Mouse (Mus musculus): ENCODE results near the gene Thbs1. TPM values are rescaled to one million over a fixed set of nuclear protein-coding genes. Genes with fewer than 3 reads are reported as not detected.

The Thbs1 gene
- total RNA-seq (2021) = 10 to 100 TPM; 27.7 to 43.6 TPM
- long read RNA-seq, experiment 1, full-length matches to known transcripts = 10 of 24 reads
- long read RNA-seq, experiment 1, partial matches to known transcripts = 8 of 24 reads
- long read RNA-seq, experiment 1, other reads (novel, unspliced or antisense) = 6 of 24 reads
- long read RNA-seq, experiment 2, full-length matches to known transcripts = 2 of 26 reads
- long read RNA-seq, experiment 2, partial matches to known transcripts = 21 of 26 reads
- long read RNA-seq, experiment 2, other reads (novel, unspliced or antisense) = 3 of 26 reads

DNA sequence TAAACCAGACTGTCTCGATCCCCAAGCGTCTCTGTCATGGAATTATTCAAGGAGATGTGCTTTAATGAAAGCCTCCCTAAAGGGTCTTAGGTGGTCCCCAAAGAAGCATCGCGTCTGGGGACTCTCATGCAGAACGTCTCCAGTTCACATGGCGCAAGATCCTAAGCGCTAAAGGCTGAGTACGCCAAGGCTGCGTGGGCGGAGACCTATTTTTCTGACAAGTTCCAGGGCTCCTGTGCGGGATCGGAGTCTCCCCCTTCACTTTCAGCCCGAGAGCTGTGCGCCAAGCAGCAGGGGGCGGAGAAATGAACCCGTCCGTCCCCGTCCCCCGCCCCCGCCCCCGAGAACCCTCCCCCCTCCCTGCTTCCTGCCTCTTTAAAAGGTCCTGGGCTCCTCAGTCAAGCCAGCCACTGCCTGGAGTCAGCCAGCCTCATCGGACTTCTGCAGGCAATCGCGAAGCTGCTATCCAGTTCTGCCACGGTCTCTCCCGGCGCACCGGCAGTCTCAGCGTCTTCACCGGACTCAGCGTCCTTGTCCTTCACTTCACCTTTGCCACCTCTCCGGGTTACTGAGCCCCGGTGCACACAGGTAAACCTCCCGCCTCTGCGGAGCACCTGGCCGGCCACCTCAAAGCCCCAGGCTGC lies at the start of gene Thbs1:
Gene Thbs1 (plus strand): TSS at position 389 of the 644 bp plus-strand sequence.
- DNase-seq (ENCODE audit: low spot score in 2 of 2) = peak; percentile 65

- no peak for DNase-seq (ENCODE audit: low spot score in 2 of 2)
Measured at GRCm38 (mm10) chr2:118064121-118064764, 47.4 kb upstream of the Thbs1 start.

GRCm38 (mm10) chr2:118066065-118066770 lies 45.5 kb upstream of the Thbs1 start:
- no peak for DNase-seq (ENCODE audit: low spot score in 2 of 2)

- no peak for DNase-seq (ENCODE audit: low spot score in 2 of 2)
Measured at GRCm38 (mm10) chr2:118069975-118070374, 41.7 kb upstream of the Thbs1 start.

DNA sequence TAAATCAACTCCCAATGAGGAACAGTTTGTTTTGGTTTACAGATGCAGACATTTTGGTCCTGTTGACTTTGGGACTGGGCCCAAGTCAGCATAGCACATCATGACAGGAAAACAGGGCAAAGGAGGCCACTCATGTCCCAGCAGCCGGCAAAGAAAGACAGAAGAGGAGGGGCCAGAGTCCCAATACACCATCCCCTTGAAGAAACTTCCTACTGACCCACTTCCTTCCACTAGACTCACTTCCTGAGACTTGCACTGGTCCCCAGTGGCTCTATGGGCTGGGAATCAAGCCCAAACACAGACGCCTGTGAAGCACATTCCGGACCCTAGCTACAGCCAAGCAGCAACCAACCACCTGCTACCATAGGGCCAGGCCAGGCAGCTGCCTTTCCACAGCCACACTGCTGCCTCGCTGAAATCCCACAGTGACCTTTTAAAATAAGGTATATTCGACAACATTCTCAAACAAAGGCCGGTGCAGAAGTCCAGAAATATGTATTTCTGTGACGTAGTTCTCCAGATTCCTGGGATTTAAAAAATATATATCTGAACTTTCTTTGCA lies 38.8 kb upstream of the Thbs1 start:
- no peak for DNase-seq (ENCODE audit: low spot score in 2 of 2)

DNA sequence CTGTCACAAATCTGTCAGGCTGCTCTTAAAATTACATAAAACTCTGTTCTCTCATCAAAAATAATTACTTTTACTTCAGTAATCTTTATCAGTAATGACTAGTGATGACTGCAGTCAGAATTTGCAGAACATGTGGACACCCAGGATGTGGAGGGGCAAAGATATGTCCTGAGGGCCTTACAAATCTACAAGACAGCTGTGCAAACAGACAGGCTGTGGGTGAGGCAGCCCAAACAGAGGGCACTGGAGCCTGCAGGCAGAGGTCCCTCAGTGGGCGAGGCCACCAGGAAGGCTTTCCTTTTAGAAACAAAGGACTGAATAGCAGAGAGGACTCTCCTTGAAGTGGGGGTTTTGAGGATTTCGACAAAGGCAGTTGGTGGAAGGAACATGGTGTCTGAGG lies 37.6 kb upstream of the Thbs1 start:
- no peak for DNase-seq (ENCODE audit: low spot score in 2 of 2)

GRCm38 (mm10) chr2:118075165-118075564 lies 36.5 kb upstream of the Thbs1 start:
- DNase-seq (ENCODE audit: low spot score in 2 of 2) = no peak

DNA sequence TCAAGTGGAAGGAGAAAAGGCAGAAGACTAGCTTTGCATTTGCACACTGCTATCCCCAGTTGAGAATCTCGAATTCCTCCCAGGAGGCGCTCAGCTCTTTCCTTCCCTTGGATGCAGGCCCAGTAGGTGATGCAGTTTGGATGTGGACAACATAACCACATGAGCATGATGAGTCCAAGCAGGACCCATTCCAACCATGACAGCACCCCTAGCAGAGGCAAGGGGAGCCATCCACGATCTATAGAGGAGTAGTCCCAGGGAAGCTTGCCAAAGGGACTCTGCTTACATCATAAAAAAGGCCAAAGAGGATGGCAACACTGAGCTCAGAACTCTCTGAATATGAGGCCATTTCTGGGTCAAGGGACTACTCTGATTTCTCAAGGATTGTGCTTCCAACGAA lies 32.5 kb upstream of the Thbs1 start:
- DNase-seq (ENCODE audit: low spot score in 2 of 2) = peak in 1 of 2 experiments; percentile 22

- no peak for DNase-seq (ENCODE audit: low spot score in 2 of 2)
Measured at GRCm38 (mm10) chr2:118081581-118081980, 30.1 kb upstream of the Thbs1 start.

GRCm38 (mm10) chr2:118083652-118084051 lies 28.0 kb upstream of the Thbs1 start:
- no peak for DNase-seq (ENCODE audit: low spot score in 2 of 2)

- no peak for DNase-seq (ENCODE audit: low spot score in 2 of 2)
Measured at GRCm38 (mm10) chr2:118084693-118085092, 27.0 kb upstream of the Thbs1 start.

DNA sequence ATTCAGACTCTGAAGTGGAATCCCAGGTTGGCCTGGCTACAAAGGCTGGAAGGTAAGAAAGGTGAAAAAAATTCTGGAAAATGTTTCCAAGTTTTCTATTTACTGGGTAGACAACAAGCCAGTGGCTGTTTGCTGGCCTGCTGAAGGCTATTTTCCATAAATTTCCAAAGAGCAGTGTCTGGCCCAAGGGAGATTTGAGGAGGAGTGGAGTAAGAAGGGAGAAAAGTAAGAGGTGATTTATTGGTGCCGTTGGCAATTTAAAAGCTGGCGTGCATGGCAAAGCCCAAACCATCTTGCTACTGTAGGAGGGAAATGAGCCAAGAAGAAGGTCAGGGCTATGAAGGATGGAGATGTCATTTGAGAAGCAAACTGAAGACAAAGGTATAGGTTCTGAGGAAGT lies 26.0 kb upstream of the Thbs1 start:
- no peak for DNase-seq (ENCODE audit: low spot score in 2 of 2)

DNA sequence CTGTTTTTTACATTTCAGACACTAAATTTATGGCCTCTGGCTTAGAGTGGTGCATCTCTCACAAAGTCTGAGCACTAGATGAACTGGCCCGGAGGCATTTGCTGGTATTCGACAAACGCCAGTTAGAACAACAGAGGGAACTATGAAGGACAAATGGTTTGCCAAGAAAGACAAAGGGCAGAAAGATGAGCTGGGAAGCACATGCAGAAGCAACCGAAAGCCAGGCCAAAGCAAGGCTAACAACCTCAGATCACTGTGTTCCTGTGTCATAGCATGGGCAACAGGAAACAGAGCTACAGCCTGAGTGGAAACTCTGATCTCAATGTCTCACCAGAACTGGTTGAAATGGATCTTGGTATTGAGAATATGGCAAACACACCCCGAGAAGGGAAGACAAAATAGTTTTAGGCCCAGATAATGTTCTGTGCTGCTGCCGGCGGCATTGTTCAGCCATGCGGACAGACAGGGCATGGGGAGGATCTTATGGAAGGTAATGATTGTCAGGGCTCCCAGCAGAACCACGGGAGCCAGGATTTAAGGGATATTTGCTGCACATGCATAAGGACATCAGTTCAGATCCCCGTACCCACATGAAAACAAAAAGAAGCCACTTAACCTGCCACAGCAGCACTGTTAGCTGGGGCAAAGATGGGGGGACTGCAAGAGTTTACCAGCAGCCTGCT lies 24.5 kb upstream of the Thbs1 start:
- DNase-seq (ENCODE audit: low spot score in 2 of 2) = no peak

- no peak for DNase-seq (ENCODE audit: low spot score in 2 of 2)
Measured at GRCm38 (mm10) chr2:118091226-118091625, 20.4 kb upstream of the Thbs1 start.

DNA sequence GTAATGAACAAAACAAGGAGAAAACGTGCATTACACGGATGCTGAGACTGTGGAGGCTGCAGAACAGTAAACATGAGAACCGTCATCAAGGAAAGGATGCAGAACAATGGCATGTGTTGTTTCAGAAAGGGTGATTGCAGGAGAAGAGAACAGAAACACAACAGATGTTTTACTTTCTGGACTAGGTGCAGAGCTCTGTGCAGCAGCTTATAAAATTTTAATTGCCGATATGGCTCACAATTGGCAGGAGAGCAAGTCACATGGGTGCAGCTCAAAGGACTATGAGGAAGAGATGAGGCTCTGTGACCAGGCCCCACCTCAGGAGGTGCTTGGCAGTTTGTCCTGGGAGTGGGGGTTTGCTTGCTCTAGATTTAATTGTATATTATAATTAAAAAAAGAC lies 12.6 kb upstream of the Thbs1 start:
- no peak for DNase-seq (ENCODE audit: low spot score in 2 of 2)

DNA sequence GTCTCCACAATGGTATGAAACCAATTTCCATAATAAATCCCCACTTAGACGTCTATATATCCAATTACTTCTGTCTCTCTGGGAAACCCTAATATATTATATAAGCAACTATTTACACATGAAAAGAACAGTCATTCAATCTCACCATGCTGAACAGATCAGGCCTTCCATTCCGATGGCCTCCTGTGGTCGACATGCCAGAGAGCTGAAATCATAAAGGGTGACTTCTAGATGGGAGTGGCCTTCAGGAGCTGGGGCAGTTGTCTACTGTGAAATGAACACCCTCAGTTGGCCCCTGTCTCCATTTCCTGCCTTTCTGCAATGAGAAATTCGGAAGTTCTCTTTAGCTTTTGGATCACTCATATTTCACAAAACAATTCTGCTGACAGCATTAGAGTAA lies 9.5 kb upstream of the Thbs1 start:
- DNase-seq (ENCODE audit: low spot score in 2 of 2) = no peak

DNA sequence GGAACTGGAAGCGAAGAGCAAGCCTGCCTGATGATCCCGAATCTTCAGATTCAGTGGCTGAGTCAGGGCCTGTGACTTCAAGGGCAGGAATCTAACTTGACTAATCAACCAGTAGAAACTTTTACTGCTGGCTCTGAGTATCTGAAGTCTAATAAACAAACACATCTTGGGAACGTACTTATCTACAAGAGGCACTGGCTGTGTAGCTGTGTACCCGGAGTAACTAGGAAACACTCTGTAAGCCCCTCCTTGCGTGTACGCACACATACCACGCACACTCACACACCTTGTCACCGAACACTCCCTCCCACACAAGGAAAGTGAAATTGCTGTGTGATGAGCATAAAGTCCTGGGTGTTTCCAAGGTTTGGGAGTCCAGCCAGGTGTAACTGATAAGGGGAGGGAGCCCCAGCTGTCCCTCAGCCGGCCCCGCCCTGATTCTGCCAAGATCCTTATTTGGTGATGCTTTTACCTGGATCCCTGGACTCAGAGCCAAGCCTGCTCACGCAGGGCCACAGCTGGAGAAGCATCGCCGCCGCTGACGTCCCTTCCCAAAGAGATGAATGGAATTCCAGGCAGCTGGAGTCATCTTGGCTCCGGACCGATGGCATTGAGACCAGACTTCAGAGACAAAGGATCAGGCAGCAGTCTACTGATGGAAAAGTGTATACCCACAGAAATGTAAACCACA lies 1.3 kb upstream of the Thbs1 start:
- DNase-seq (ENCODE audit: low spot score in 2 of 2) = peak; percentile 32 to 40

- DNase-seq (ENCODE audit: low spot score in 2 of 2) = peak; percentile 81 to 83
Measured at GRCm38 (mm10) chr2:118111116-118111487, 574 bp upstream of the Thbs1 start.

- no peak for DNase-seq (ENCODE audit: low spot score in 2 of 2)
Measured at GRCm38 (mm10) chr2:118112438-118112837, 762 bp downstream of the Thbs1 start.

- no peak for DNase-seq (ENCODE audit: low spot score in 2 of 2)
Measured at GRCm38 (mm10) chr2:118112846-118113479, 1.3 kb downstream of the Thbs1 start.
